Mouse (Mus musculus) common myeloid progenitor, adult 5-6 weeks (primary cell): ENCODE results near the gene Il12rb1. TPM values are rescaled to one million over a fixed set of nuclear protein-coding genes. Genes with fewer than 3 reads are reported as not detected.

Source experiments
- ATAC-seq: replicated peaks from 2 replicates; pipeline ENCODE4 v1.8.0; 2016; ENCODE audit warnings: low read depth, mild to moderate bottlenecking, moderate TSS enrichment, inconsistent platforms; ENCODE audit not compliant: poor library complexity, severe bottlenecking
- total RNA-seq: library from RNA; stranded (forward); fragments of 200-1000, 187-1606 nt; gene quantifications from 2 replicates; pipeline ENCODE4 v1.2.3, GENCODE M21; 2017

Gene Il12rb1
- total RNA-seq, 1 experiment from 2014 or later, result 1.6 TPM

- no peak for ATAC-seq
Measured at GRCm38 (mm10) chr8:70773410-70773809, 34.8 kb upstream of the Il12rb1 start.

- no peak for ATAC-seq
Measured at GRCm38 (mm10) chr8:70773833-70774232, 34.4 kb upstream of the Il12rb1 start.

DNA sequence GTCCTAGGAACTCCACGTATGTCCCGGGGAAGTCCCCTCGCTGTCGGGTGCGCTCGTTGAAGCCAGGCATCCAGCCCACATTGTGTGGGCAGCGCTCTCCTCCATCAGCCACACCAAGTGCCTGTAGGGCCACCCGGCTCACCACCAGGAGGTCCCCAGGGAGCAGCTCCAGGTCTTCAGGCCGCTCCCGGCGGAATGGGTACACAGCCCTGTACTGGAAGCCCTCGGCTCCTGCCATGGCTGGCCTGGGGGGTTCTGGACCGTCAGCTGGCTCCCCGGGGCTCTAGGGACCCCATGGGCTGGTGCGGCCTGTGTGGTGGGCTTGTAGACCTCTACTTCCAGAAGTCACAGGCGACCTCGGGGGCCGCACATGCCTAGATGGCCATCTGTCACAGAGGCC, 33.5 kb upstream of the Il12rb1 start:
- no peak for ATAC-seq

DNA sequence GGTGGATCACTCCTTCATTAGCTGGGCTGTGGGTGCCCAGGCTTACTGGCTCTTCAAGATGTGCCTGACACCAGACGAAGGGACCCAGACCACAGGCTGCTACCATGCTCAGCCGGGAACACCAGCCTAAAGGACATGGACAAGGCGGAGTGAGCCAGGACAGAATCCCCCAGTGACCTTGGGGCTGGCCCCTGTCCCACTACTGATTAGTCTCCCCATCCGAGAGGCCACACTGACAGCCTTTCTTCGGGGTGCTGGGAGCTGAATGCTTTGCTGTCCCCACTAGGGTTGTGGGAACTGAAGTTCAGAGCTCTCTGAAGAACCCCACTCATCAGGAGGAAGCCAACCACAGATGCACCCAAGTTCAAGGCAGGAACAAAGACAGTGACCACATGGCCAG, 33.0 kb upstream of the Il12rb1 start:
- ATAC-seq, result no peak

GRCm38 (mm10) chr8:70775851-70776495, 32.3 kb upstream of the Il12rb1 start:
- ATAC-seq, result no peak

GRCm38 (mm10) chr8:70776496-70777444, 31.5 kb upstream of the Il12rb1 start, which contains the start of gene Pik3r2:
Gene Pik3r2 (minus strand): TSS chr8:70776713.
- ATAC-seq, result peak; percentile 84

- no peak for ATAC-seq
Measured at GRCm38 (mm10) chr8:70780093-70780492, 28.2 kb upstream of the Il12rb1 start.

GRCm38 (mm10) chr8:70786291-70787050, 21.8 kb upstream of the Il12rb1 start:
- ATAC-seq, result no peak

- no peak for ATAC-seq
Measured at GRCm38 (mm10) chr8:70787051-70787445, 21.2 kb upstream of the Il12rb1 start.

GRCm38 (mm10) chr8:70787941-70788667, 20.1 kb upstream of the Il12rb1 start:
- no peak for ATAC-seq

DNA sequence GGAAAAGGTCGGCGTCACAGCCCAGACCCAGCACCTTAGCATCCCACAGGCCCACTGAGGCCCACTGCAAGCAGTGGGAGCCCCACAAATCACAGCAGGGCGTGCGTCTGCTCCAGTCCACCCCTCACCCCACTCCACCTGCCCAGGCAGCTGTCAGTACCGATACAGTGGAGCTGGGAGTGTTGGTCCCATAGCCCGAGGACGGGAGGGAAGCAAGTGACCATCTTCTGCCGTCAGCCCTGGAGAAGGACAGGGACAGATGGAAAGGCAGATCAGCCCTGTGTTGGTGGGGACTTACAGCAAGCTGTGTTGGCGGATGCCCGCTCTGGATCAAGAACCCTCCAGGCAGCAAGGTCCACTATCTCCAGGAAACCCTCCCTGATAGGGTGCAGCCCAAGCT, 19.2 kb upstream of the Il12rb1 start:
- ATAC-seq, result no peak

GRCm38 (mm10) chr8:70790846-70791245, 17.4 kb upstream of the Il12rb1 start:
- ATAC-seq, result no peak

- ATAC-seq, result peak; percentile 78
Measured at GRCm38 (mm10) chr8:70791294-70791701, 17.0 kb upstream of the Il12rb1 start.

DNA sequence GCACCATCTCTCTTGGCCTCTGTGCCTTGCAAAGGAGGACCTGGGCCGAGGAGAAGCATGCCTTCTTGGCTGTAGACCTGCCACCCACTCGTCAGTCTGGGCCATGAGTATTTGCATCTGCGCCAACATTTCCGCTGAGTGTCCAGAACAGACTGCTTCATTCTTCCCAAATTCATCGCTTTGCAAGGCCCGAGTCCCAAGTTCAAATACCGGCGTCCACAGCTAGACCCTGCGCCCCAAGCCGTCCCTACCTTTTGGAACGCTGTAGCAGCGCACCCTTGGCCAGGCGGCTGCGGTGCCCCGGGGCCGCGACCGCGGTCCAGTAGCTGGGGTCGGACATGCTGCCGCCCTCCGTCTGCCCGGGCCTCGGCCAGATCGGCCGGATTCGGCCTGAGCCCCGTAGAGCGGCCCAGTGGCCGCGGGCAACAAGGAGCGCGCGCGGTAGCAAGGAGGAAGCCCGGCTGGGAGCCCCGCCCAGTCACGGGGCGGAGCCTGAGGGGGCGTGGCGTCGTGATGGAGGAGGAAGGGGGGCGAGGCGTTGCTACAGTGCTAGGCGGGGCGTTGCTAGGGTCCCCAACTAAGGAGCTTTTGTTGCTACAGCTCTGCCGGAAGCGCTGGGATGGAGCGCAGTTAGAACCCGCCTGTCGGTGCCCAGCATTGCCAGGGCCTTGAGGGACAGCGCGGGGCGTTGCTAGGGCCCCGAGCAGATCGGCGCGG, 16.1 kb upstream of the Il12rb1 start:
- ATAC-seq, result peak; percentile 61

- ATAC-seq, result peak; percentile 12
Measured at GRCm38 (mm10) chr8:70792700-70793099, 15.5 kb upstream of the Il12rb1 start.

- no peak for ATAC-seq
Measured at GRCm38 (mm10) chr8:70794215-70794614, 14.0 kb upstream of the Il12rb1 start.

DNA sequence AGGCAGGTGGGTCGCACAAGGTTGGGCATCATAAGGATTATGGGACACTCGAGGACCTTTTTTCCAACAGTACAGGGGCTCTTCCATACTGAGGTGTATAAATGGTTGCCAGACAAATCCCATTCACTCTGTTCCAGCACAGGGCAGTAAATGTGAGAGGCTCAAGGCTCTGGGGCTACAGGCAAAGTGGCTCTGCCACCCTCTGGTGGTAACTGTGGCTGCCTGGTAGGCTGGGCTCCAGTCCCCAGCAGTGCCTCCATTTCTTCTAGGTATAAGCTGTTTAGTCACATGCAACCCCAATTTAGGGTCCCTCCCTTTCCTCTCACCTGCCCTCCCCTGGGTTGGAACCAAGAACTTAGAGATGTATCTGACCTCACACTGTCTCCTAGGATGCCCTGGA, 12.9 kb upstream of the Il12rb1 start:
- no peak for ATAC-seq

- ATAC-seq, result no peak
Measured at GRCm38 (mm10) chr8:70796403-70797080, 11.7 kb upstream of the Il12rb1 start.
